Mouse (Mus musculus) G1E (cell line): Measurements from ENCODE around the gene Slco4a1.
A peak's percentile ranks its signal among the peaks of the same experiment; 100 is the strongest.

Experiments used
- CTCF ChIP-seq: IDR thresholded peaks from 2 replicates; pipeline ENCODE4 v1.5.1; 2012; ENCODE audit warnings: low read depth, low read length, inconsistent platforms, mixed read lengths
- POLR2AphosphoS5 ChIP-seq: IDR thresholded peaks from 2 replicates; pipeline ENCODE4 v1.6.1; 2012; ENCODE audit warnings: low read depth, low read length, inconsistent platforms; ENCODE audit not compliant: insufficient replicate concordance
- TAL1 ChIP-seq: conservative IDR thresholded peaks from 2 replicates; pipeline ENCODE4 v1.6.1; 2012; ENCODE audit warnings: low read depth, low read length, inconsistent platforms, mixed read lengths

DNA sequence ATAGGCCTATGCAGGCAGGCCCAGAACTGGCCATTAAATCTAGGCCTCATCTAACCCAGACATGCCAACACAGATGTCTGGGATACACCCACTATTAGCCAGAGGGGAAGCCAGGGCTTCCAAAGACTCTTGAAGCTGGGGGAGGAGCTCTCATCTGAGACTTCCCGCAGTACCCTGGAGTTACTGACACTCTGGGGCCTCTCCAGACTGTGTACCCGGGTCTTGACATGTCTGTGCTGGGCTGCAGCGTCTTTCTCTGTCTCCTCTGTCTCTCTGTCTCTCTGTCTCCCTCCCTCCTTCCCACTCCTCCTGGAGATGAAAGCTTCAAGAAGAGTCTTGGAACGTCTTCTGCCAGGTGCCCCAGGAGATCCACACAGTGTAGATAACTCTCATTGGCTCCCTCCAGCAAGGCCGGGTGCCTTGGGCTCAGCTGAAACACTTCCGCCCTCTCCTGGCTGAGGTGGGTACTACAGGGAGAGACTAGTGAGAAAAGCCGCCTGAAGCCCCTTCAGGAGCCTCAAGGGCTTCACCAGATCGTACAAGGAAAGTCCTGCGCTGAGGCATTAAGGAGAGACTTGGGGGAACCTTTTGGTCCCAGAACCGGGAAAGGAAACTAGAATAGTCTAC, 23.9 kb upstream of the Slco4a1 start:
- TF ChIP-seq CTCF, result peak; percentile 79
- TF ChIP-seq TAL1, result no peak
- no peak for TF ChIP-seq POLR2AphosphoS5
